Comparison of ENCODE assay signal across 24 mouse cellular contexts in genomic region chr19:49282626-49283261, GRCm38 (mm10).
A peak's percentile ranks its signal among the peaks of the same experiment; 100 is the strongest.
DNase-seq lines count a peak whose midpoint lies in the region; ATAC-seq lines count a peak whose summit lies in the region.
"Had no signal": no experiment of that assay in that cellular context is flagged by ENCODE, and none has a peak within 500 bp of the region (broad histone marks: within the 10 kb centered on the region; RNA-seq: fewer than 3 reads in every experiment).

No protein-coding gene starts in this region.

- no peak overlapping the region for H3K27ac ChIP-seq in hindbrain, embryonic 11.5 days (ENCODE audit: low read depth, low read length)
- no peak overlapping the region for H3K27ac ChIP-seq in hindbrain, embryonic 12.5 days
- no peak overlapping the region for H3K27ac ChIP-seq in neural tube, embryonic 11.5 days (ENCODE audit: low read depth, low read length)
- H3K27ac ChIP-seq: embryonic facial prominence, embryonic 12.5 days; limb, embryonic 13.5 days; liver, embryonic 12.5 days had no signal

- ATAC-seq in hindbrain, embryonic 11.5 days (ENCODE audit: low FRiP score): peak; percentile 59; the same call in 1 of the 2 replicates
- no peak for ATAC-seq in hindbrain, embryonic 12.5 days (ENCODE audit: low FRiP score)
- no peak for ATAC-seq in neural tube, embryonic 11.5 days (ENCODE audit: insufficient read depth, low FRiP score, low TSS enrichment)
- ATAC-seq: inflammation-experienced regulatory T-cells, adult 6 months; liver, embryonic 12.5 days had no signal

- WGBS in hindbrain, embryonic 11.5 days: 41% methylated on average over 8 of the region's 8 CpGs
- 45% methylated on average over 8 of the region's 8 CpGs for WGBS in hindbrain, embryonic 12.5 days
- WGBS in neural tube, embryonic 11.5 days: 50% methylated on average over 8 of the region's 8 CpGs

- H3K4me3 ChIP-seq in hindbrain, embryonic 11.5 days (ENCODE audit: low read depth, low read length): no peak overlapping the region
- H3K4me3 ChIP-seq in hindbrain, embryonic 12.5 days: no peak overlapping the region
- H3K4me3 ChIP-seq in neural tube, embryonic 11.5 days (ENCODE audit: low read depth, low read length): no peak overlapping the region
- H3K4me3 ChIP-seq: embryonic facial prominence, embryonic 12.5 days; limb, embryonic 13.5 days; liver, embryonic 12.5 days had no signal

- peak; percentile 31 for DNase-seq in embryo, embryonic 10.5 days (ENCODE audit: low spot score)
- DNase-seq in embryo, embryonic 9.5 days (ENCODE audit: extremely low spot score): no peak
- peak; percentile 14 for DNase-seq in hindbrain, embryonic 11.5 days (ENCODE audit: low spot score)
- DNase-seq in neural tube, embryonic 11.5 days (ENCODE audit: low spot score): peak; percentile 49
- no peak for DNase-seq in neural tube, embryonic 10.5 days (ENCODE audit: extremely low spot score, low spot score)
- DNase-seq in mesoderm, embryonic 11.5 days (ENCODE audit: low read depth, low spot score): peak; percentile 15
- no peak for DNase-seq in heart, postnatal 10 days
- DNase-seq: adrenal gland, postnatal 10 days; cerebellum, adult 8-10 months; cerebellum, postnatal 36 days; gastrocnemius, postnatal 36 days; heart, postnatal 36 days; kidney, adult 18-20 months; kidney, postnatal 4 days; lung, adult 18-20 months; lung, postnatal 10 days; thymus, adult 2 months; thymus, postnatal 4 days had no signal

- no peaks in the 10 kb centered on the region for H3K4me1 ChIP-seq in hindbrain, embryonic 11.5 days (replicated peaks; ENCODE audit: control insufficient read depth, insufficient read depth, low read length)
- 0 out of 2 replicates have a peak, but pooled peaks cover 2% of the 10 kb centered on the region for H3K4me1 ChIP-seq in hindbrain, embryonic 12.5 days
- H3K4me1 ChIP-seq in neural tube, embryonic 11.5 days (ENCODE audit: control insufficient read depth, insufficient read depth, low read length): no peaks in the 10 kb centered on the region
- H3K4me1 ChIP-seq: embryonic facial prominence, embryonic 12.5 days; limb, embryonic 13.5 days; liver, embryonic 12.5 days had no signal

- no peak overlapping the region for H3K9ac ChIP-seq in hindbrain, embryonic 11.5 days (ENCODE audit: low read depth, low read length)
- no peak overlapping the region for H3K9ac ChIP-seq in hindbrain, embryonic 12.5 days
- H3K9ac ChIP-seq in neural tube, embryonic 11.5 days (ENCODE audit: low read length): no peak overlapping the region
- H3K9ac ChIP-seq: embryonic facial prominence, embryonic 12.5 days; limb, embryonic 13.5 days; liver, embryonic 12.5 days had no signal

- intact Hi-C loops in heart, postnatal 10 days (cut with DNase I): no loop called here

- H3K36me3 ChIP-seq in hindbrain, embryonic 11.5 days (ENCODE audit: control insufficient read depth, insufficient read depth, low read length): no peaks in the 10 kb centered on the region
- no peaks in the 10 kb centered on the region for H3K36me3 ChIP-seq in hindbrain, embryonic 12.5 days
- no peaks in the 10 kb centered on the region for H3K36me3 ChIP-seq in neural tube, embryonic 11.5 days (ENCODE audit: control insufficient read depth, insufficient read depth, low read length)
- H3K36me3 ChIP-seq: embryonic facial prominence, embryonic 12.5 days; limb, embryonic 13.5 days; liver, embryonic 12.5 days had no signal

- no peaks in the 10 kb centered on the region for H3K9me3 ChIP-seq in hindbrain, embryonic 11.5 days (ENCODE audit: control insufficient read depth, low read length)
- no peaks in the 10 kb centered on the region for H3K9me3 ChIP-seq in hindbrain, embryonic 12.5 days (replicated peaks)
- H3K9me3 ChIP-seq in neural tube, embryonic 11.5 days (ENCODE audit: control insufficient read depth, low read length): no peaks in the 10 kb centered on the region
- H3K9me3 ChIP-seq: embryonic facial prominence, embryonic 12.5 days; limb, embryonic 13.5 days; liver, embryonic 12.5 days had no signal

- no peaks in the 10 kb centered on the region for H3K27me3 ChIP-seq in hindbrain, embryonic 11.5 days (ENCODE audit: control insufficient read depth, insufficient read depth, low read length)
- H3K27me3 ChIP-seq in hindbrain, embryonic 12.5 days: no peaks in the 10 kb centered on the region
- no peaks in the 10 kb centered on the region for H3K27me3 ChIP-seq in neural tube, embryonic 11.5 days (ENCODE audit: control insufficient read depth, insufficient read depth, low read length)
- H3K27me3 ChIP-seq: embryonic facial prominence, embryonic 12.5 days; limb, embryonic 13.5 days; liver, embryonic 12.5 days had no signal

- no peak overlapping the region for H3K4me2 ChIP-seq in hindbrain, embryonic 11.5 days (replicated peaks; ENCODE audit: low read depth, low read length)
- H3K4me2 ChIP-seq in hindbrain, embryonic 12.5 days (replicated peaks): no peak overlapping the region
- H3K4me2 ChIP-seq in neural tube, embryonic 11.5 days (ENCODE audit: low read depth): no peak overlapping the region
- H3K4me2 ChIP-seq: embryonic facial prominence, embryonic 12.5 days; limb, embryonic 13.5 days; liver, embryonic 12.5 days; midbrain, embryonic 11.5 days had no signal

Comparison
In these comparisons a context has a peak if more than half of its experiments do, and no peak if none do; other contexts are left out.
1. DNase-seq: peak in embryo, embryonic 10.5 days (single experiment), hindbrain, embryonic 11.5 days (single experiment), neural tube, embryonic 11.5 days (single experiment) and mesoderm, embryonic 11.5 days (single experiment); none in embryo, embryonic 9.5 days (single experiment), neural tube, embryonic 10.5 days (single experiment) and heart, postnatal 10 days (0 of 2).